Mouse (Mus musculus): ENCODE measurements around the gene Chst15. TPM values are rescaled to one million over a fixed set of nuclear protein-coding genes. Genes with fewer than 3 reads are reported as not detected.

The Chst15 gene
- 8.1 TPM for polyA plus RNA-seq (2014; fragmentation: Illumina TruSeq; extraction: RNeasy Lipid Tissue Mini Kit (QIAGEN cat#74804); ENCODE audit: low read depth, low replicate concordance)

DNA sequence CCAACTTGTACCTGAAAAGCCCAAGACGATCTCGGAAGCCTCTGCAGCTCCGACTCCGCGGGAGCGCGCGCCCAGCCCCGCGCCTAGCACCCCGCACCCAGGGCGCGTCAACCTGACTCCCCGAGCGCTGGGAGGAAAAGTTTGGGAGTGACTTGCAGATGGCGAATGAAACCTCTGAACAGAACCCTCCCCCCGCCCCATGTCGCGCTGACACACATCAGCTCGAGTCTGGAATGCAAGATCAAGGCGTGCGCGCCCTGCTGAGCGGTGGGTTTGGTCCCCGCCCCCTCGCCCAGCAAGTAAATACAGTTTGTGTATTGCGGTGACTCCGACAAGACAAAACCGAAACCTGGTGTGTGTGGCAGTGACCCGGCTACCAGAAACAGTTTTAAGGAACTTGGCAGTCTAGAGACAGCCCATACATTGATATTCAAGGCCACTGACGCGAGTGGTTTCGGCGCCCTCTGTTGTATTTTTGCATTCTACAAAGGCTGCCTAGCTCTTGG is at the start of gene Chst15:
Gene Chst15 (minus strand): TSS at position 193 of the 506 bp plus-strand sequence.

Other genes with a start within 250 kb of the Chst15 start
- gene Cpxm2, start 162.5 kb downstream of the Chst15 start, polyA plus RNA-seq (2014; fragmentation: Illumina TruSeq; extraction: RNeasy Lipid Tissue Mini Kit (QIAGEN cat#74804); ENCODE audit: low read depth, low replicate concordance) = 5.3 TPM